Mouse (Mus musculus) lung, embryonic 15.5 days (tissue): ENCODE measurements around the gene Plgrkt. TPM values are rescaled to one million over a fixed set of nuclear protein-coding genes. Genes with fewer than 3 reads are reported as not detected.

Source experiments
- ATAC-seq: fragments of 200-750 bp; cut with Nextera tagmentation; 2 replicates; pipeline ENCODE4 v1.8.0; 2017; ENCODE audit warnings: moderate number of reproducible peaks, borderline replicate concordance; ENCODE audit not compliant: low FRiP score, low TSS enrichment; ENCODE audit errors: extremely low read depth
- H3K27ac ChIP-seq: fragments of 300-500 bp; sonication (generic); 2 replicates; pipeline ENCODE4 v1.5.1; 2015; ENCODE audit warnings: moderate library complexity, mild to moderate bottlenecking, inconsistent platforms
- H3K27me3 ChIP-seq: fragments of 300-500 bp; sonication (generic); 2 replicates; pipeline ENCODE4 v1.6.1; 2015; ENCODE audit warnings: inconsistent platforms
- H3K36me3 ChIP-seq: fragments of 300-500 bp; sonication (generic); 2 replicates; pipeline ENCODE4 v1.6.1; 2015; ENCODE audit warnings: inconsistent platforms
- H3K4me1 ChIP-seq: fragments of 300-500 bp; sonication (generic); 2 replicates; pipeline ENCODE4 v1.6.1; 2015; ENCODE audit warnings: inconsistent platforms
- H3K4me2 ChIP-seq: fragments of 300-500 bp; sonication (generic); 2 replicates; pipeline ENCODE4 v1.6.1; 2015; ENCODE audit warnings: inconsistent platforms, mild to moderate bottlenecking, moderate library complexity
- H3K4me3 ChIP-seq: fragments of 300-500 bp; sonication (generic); 2 replicates; pipeline ENCODE4 v1.5.1; 2015; ENCODE audit warnings: mild to moderate bottlenecking, inconsistent platforms
- H3K9ac ChIP-seq: fragments of 300-500 bp; sonication (generic); 2 replicates; pipeline ENCODE4 v1.6.1; 2015; ENCODE audit warnings: inconsistent platforms
- H3K9me3 ChIP-seq: fragments of 300-500 bp; sonication (generic); 2 replicates; pipeline ENCODE4 v1.6.1; 2016; ENCODE audit warnings: inconsistent platforms
- WGBS: fragments of 180-500 bp; shearing (Covaris S2); methylation state at CpG from one replicate; pipeline ENCODE4 v1.1.7; 2015; 5-methylcytosine and 5-hydroxymethylcytosine counted together
- polyA plus RNA-seq: library from polyadenylated mRNA; unstranded; fragments of >200 nt; fragmentation: Nextera tagmentation; extraction: Ambion mirVana; gene quantifications from 2 replicates; pipeline ENCODE4 v1.2.1, GENCODE M21; 2015

The Plgrkt gene
- polyA plus RNA-seq, 1 experiment from 2014 or later = 56.9 TPM

- no peak overlapping the region for H3K9ac ChIP-seq
- no peaks in the 10 kb centered on the region for H3K27me3 ChIP-seq
- H3K4me3 ChIP-seq = no peak overlapping the region
- H3K4me2 ChIP-seq = no peak overlapping the region
- no peak for ATAC-seq
- no peak overlapping the region for H3K27ac ChIP-seq
- no peaks in the 10 kb centered on the region for H3K4me1 ChIP-seq
- H3K36me3 ChIP-seq = no peaks in the 10 kb centered on the region
- 81% methylated on average over 4 of the region's 4 CpGs for WGBS
- no peaks in the 10 kb centered on the region for H3K9me3 ChIP-seq
Observed at GRCm38 (mm10) chr19:29341029-29341428, 26.2 kb downstream of the Plgrkt start.

GRCm38 (mm10) chr19:29336624-29337023, 30.6 kb downstream of the Plgrkt start:
- Histone ChIP-seq H3K27ac (no peak overlapping the region), H3K36me3 (no peaks in the 10 kb centered on the region)
- WGBS = 87% methylated on average over 2 of the region's 2 CpGs

GRCm38 (mm10) chr19:29334068-29334745, 33.0 kb downstream of the Plgrkt start, which contains the start of gene Rln1:
TSS of gene Rln1 (minus strand) at chr19:29334670.
- Histone ChIP-seq H3K4me2 (peak within 1 kb of the TSS; percentile 79), H3K9ac (peak within 1 kb of the TSS; percentile 35), H3K27ac (no peak within 1 kb of the TSS), H3K4me1 (no peaks in the 10 kb centered on the region; the same call in 1 of the 2 replicates), H3K4me3 (peak within 1 kb of the TSS; percentile 36), H3K9me3 (no peaks in the 10 kb centered on the region), H3K36me3 (no peaks in the 10 kb centered on the region), H3K27me3 (peaks cover 20% of the 10 kb centered on the region)
- 1% methylated on average over 23 of the region's 23 CpGs for WGBS
- no peak for ATAC-seq

More at GRCm38 (mm10) chr19:29336624-29337023, 30.6 kb downstream of the Plgrkt start:
- H3K4me1 ChIP-seq = no peaks in the 10 kb centered on the region; the same call in 1 of the 2 replicates
- no peaks in the 10 kb centered on the region for H3K9me3 ChIP-seq
- peaks cover 20% of the 10 kb centered on the region for H3K27me3 ChIP-seq
- H3K9ac ChIP-seq = no peak overlapping the region
- ATAC-seq = no peak
- H3K4me2 ChIP-seq = no peak overlapping the region
- no peak overlapping the region for H3K4me3 ChIP-seq

- H3K27ac ChIP-seq = no peak overlapping the region
- 76% methylated on average over 13 of the region's 13 CpGs for WGBS
- H3K9ac ChIP-seq = no peak overlapping the region
- H3K4me2 ChIP-seq = no peak overlapping the region
- H3K27me3 ChIP-seq = peaks cover 6% of the 10 kb centered on the region; the same call in 1 of the 2 replicates
- no peak for ATAC-seq
- H3K4me3 ChIP-seq = no peak overlapping the region
- H3K36me3 ChIP-seq = no peaks in the 10 kb centered on the region
- no peaks in the 10 kb centered on the region for H3K4me1 ChIP-seq
- H3K9me3 ChIP-seq = no peaks in the 10 kb centered on the region
Observed at GRCm38 (mm10) chr19:29326822-29327552, 40.2 kb downstream of the Plgrkt start.

- ATAC-seq = no peak
- Histone ChIP-seq H3K36me3 (no peaks in the 10 kb centered on the region), H3K27ac (no peak overlapping the region), H3K4me2 (no peak overlapping the region), H3K4me3 (no peak overlapping the region), H3K4me1 (no peaks in the 10 kb centered on the region), H3K9ac (no peak overlapping the region), H3K27me3 (peaks cover 6% of the 10 kb centered on the region; the same call in 1 of the 2 replicates), H3K9me3 (no peaks in the 10 kb centered on the region)
- 79% methylated on average over 4 of the region's 4 CpGs for WGBS
Observed at GRCm38 (mm10) chr19:29326396-29326795, 40.8 kb downstream of the Plgrkt start.

- Histone ChIP-seq H3K4me1 (no peaks in the 10 kb centered on the region), H3K27ac (no peak overlapping the region), H3K36me3 (no peaks in the 10 kb centered on the region), H3K4me2 (peak overlapping the region; percentile 66), H3K4me3 (peak overlapping the region; percentile 33), H3K27me3 (peaks cover 6% of the 10 kb centered on the region; the same call in 1 of the 2 replicates), H3K9ac (no peak overlapping the region), H3K9me3 (no peaks in the 10 kb centered on the region)
- WGBS = 25% methylated on average over 9 of the region's 9 CpGs
- ATAC-seq = no peak
Observed at GRCm38 (mm10) chr19:29325852-29326180, 41.4 kb downstream of the Plgrkt start.

- WGBS = 2% methylated on average over 30 of the region's 31 CpGs
- H3K9ac ChIP-seq = no peak within 1 kb of the TSS
Observed at GRCm38 (mm10) chr19:29325053-29325851, 41.9 kb downstream of the Plgrkt start, which contains the start of gene Insl6. TSS of gene Insl6 (minus strand) at chr19:29325356.

GRCm38 (mm10) chr19:29323416-29324049, 43.7 kb downstream of the Plgrkt start:
- WGBS = 68% methylated on average over 8 of the region's 8 CpGs
- Histone ChIP-seq H3K4me2 (no peak overlapping the region), H3K9me3 (no peaks in the 10 kb centered on the region), H3K4me1 (no peaks in the 10 kb centered on the region), H3K27me3 (peaks cover 6% of the 10 kb centered on the region; the same call in 1 of the 2 replicates), H3K27ac (no peak overlapping the region), H3K4me3 (no peak overlapping the region), H3K9ac (no peak overlapping the region), H3K36me3 (no peaks in the 10 kb centered on the region)
- no peak for ATAC-seq

More at GRCm38 (mm10) chr19:29325053-29325851, 41.9 kb downstream of the Plgrkt start, which contains the start of gene Insl6:
- ATAC-seq = peak; percentile 96
- peaks cover 6% of the 10 kb centered on the region; the same call in 1 of the 2 replicates for H3K27me3 ChIP-seq
- H3K4me1 ChIP-seq = no peaks in the 10 kb centered on the region
- H3K4me3 ChIP-seq = peak within 1 kb of the TSS; percentile 33
- no peaks in the 10 kb centered on the region for H3K9me3 ChIP-seq
- H3K36me3 ChIP-seq = no peaks in the 10 kb centered on the region
- H3K4me2 ChIP-seq = peak within 1 kb of the TSS; percentile 66
- H3K27ac ChIP-seq = no peak within 1 kb of the TSS

- WGBS = 55% methylated on average over 7 of the region's 7 CpGs
- H3K4me3 ChIP-seq = no peak overlapping the region
- no peak overlapping the region for H3K9ac ChIP-seq
Observed at GRCm38 (mm10) chr19:29312661-29313060, 54.5 kb downstream of the Plgrkt start.

GRCm38 (mm10) chr19:29311791-29312190, 55.4 kb downstream of the Plgrkt start:
- no peaks in the 10 kb centered on the region for H3K4me1 ChIP-seq
- ATAC-seq = no peak

More at GRCm38 (mm10) chr19:29312661-29313060, 54.5 kb downstream of the Plgrkt start:
- no peak overlapping the region for H3K4me2 ChIP-seq
- ATAC-seq = no peak
- H3K4me1 ChIP-seq = no peaks in the 10 kb centered on the region
- no peaks in the 10 kb centered on the region for H3K27me3 ChIP-seq
- H3K36me3 ChIP-seq = peaks cover 33% of the 10 kb centered on the region; the same call in 1 of the 2 replicates
- no peak overlapping the region for H3K27ac ChIP-seq
- no peaks in the 10 kb centered on the region for H3K9me3 ChIP-seq

GRCm38 (mm10) chr19:29308832-29309231, 58.4 kb downstream of the Plgrkt start:
- Histone ChIP-seq H3K4me3 (no peak overlapping the region), H3K9ac (no peak overlapping the region), H3K27me3 (no peaks in the 10 kb centered on the region), H3K4me1 (no peaks in the 10 kb centered on the region), H3K27ac (no peak overlapping the region), H3K36me3 (peaks cover 26% of the 10 kb centered on the region; the same call in 1 of the 2 replicates), H3K9me3 (no peaks in the 10 kb centered on the region), H3K4me2 (no peak overlapping the region)
- no peak for ATAC-seq

More at GRCm38 (mm10) chr19:29311791-29312190, 55.4 kb downstream of the Plgrkt start:
- H3K27me3 ChIP-seq = no peaks in the 10 kb centered on the region
- H3K4me2 ChIP-seq = no peak overlapping the region
- H3K4me3 ChIP-seq = no peak overlapping the region
- H3K27ac ChIP-seq = no peak overlapping the region
- H3K36me3 ChIP-seq = peaks cover 33% of the 10 kb centered on the region; the same call in 1 of the 2 replicates
- H3K9me3 ChIP-seq = no peaks in the 10 kb centered on the region
- 85% methylated on average over 8 of the region's 8 CpGs for WGBS
- H3K9ac ChIP-seq = no peak overlapping the region
